Mouse (Mus musculus): ENCODE data around the gene Ttc1.

DNA sequence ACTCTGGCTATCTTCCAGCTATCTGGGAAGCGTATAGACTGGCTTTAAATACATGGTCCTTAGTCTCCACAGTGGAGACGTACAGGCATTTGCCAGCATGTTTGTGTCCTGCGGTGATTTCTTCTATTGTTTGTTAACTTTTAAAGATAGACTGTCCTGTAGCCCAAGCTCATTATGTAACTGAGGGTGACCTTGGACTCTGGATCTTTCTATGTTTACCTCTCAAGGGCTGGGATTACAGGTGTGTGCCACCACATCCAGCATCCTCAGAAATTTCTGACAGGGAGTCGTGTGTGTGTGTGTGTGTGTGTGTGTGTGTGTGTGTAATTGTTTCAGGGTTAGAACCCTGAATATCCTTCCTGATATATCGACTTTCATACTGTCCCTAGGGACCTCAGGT, 35.3 kb upstream of the Ttc1 start:
- TF ChIP-seq CTCF (IDR thresholded peaks at IDR 0.05; ENCODE audit: low read depth) (no peak), EP300 (IDR thresholded peaks at IDR 0.05; ENCODE audit: low read depth) (no peak)

Measured in liver, postnatal 0 days (tissue).